ENCODE assay signal across 7 mouse cellular contexts in the genomic region with DNA sequence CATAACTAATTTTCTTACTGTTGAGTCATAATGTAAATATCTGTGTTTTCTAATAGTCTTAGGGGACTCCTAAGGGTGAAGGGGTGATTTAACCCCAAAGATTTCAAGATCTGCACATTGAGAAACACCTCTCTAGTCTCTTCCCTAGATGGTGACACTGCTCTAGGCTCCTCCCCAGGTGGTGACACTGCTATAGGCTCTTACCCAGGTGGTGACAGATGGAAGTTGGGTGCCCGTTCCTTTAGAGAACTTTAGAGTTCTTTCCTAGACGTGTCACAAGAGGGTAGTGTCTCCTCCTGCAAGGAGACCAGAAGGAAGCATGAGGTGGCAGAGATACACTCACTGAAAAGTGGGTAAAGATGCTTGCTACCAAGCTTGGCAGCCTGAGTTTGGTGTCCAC.
"Had no signal": no experiment of that assay in that cellular context is flagged by ENCODE, and none has a peak within 500 bp of the region (broad histone marks: within the 10 kb centered on the region; RNA-seq: fewer than 3 reads in every experiment).

No protein-coding gene starts in this region.

- H3K4me1 ChIP-seq: kidney, embryonic 15.5 days; limb, embryonic 13.5 days; lung, embryonic 15.5 days; midbrain, embryonic 13.5 days had no signal

- H3K27ac ChIP-seq: kidney, embryonic 15.5 days; limb, embryonic 13.5 days; liver, embryonic 15.5 days; lung, embryonic 15.5 days; macrophage; midbrain, embryonic 13.5 days; stomach, postnatal 0 days had no signal

- H3K4me2 ChIP-seq: kidney, embryonic 15.5 days; limb, embryonic 13.5 days; liver, embryonic 15.5 days; lung, embryonic 15.5 days; midbrain, embryonic 13.5 days had no signal

- H3K36me3 ChIP-seq: kidney, embryonic 15.5 days; limb, embryonic 13.5 days; liver, embryonic 15.5 days; lung, embryonic 15.5 days; midbrain, embryonic 13.5 days had no signal

- H3K9ac ChIP-seq: kidney, embryonic 15.5 days; limb, embryonic 13.5 days; liver, embryonic 15.5 days; lung, embryonic 15.5 days; midbrain, embryonic 13.5 days had no signal

- H3K27me3 ChIP-seq: kidney, embryonic 15.5 days; limb, embryonic 13.5 days; liver, embryonic 15.5 days; lung, embryonic 15.5 days; midbrain, embryonic 13.5 days had no signal

- H3K4me3 ChIP-seq: kidney, embryonic 15.5 days; limb, embryonic 13.5 days; liver, embryonic 15.5 days; lung, embryonic 15.5 days; midbrain, embryonic 13.5 days had no signal

- H3K9me3 ChIP-seq: kidney, embryonic 15.5 days; limb, embryonic 13.5 days; liver, embryonic 15.5 days; lung, embryonic 15.5 days; midbrain, embryonic 13.5 days had no signal
